Mouse (Mus musculus) ES-E14 (cell line): ENCODE results near the gene Smyd3. TPM values are rescaled to one million over a fixed set of nuclear protein-coding genes. Genes with fewer than 3 reads are reported as not detected.

Experiments used
- DNase-seq: peaks from one replicate; pipeline ENCODE4 v3.0.0-alpha.2; 2013; ENCODE audit warnings: low read depth, low spot score
- H3K27ac ChIP-seq: 2 replicates; pipeline ENCODE4 v1.5.1; 2012; ENCODE audit warnings: low read depth, mild to moderate bottlenecking, low read length, moderate library complexity, mixed read lengths; ENCODE audit not compliant: poor library complexity, insufficient read depth, severe bottlenecking
- H3K36me3 ChIP-seq: 2 replicates; pipeline ENCODE4 v1.6.1; 2012; ENCODE audit warnings: mild to moderate bottlenecking, low read length, moderate library complexity, mixed read lengths; ENCODE audit not compliant: control insufficient read depth, poor library complexity, insufficient read depth, severe bottlenecking
- H3K4me1 ChIP-seq, 2 experiments: fragments of 150-350 bp in 1 of 2; sonication (generic) in 1 of 2; 2 replicates each; pipeline ENCODE4 v1.6.1; 2012; ENCODE audit warnings: low read length in 2 of 2, mild to moderate bottlenecking in 1 of 2, mixed read lengths in 1 of 2; ENCODE audit not compliant: control insufficient read depth in 2 of 2, insufficient read depth in 2 of 2, poor library complexity in 1 of 2
- H3K4me3 ChIP-seq, 2 experiments: fragments of 150-350 bp in 1 of 2; sonication (generic) in 1 of 2; 2 replicates each; pipeline ENCODE4 v1.5.1; 2012; ENCODE audit warnings: low read length in 2 of 2, low read depth in 1 of 2, mild to moderate bottlenecking in 1 of 2, mixed read lengths in 1 of 2; ENCODE audit not compliant: insufficient read depth in 1 of 2, poor library complexity in 1 of 2, severe bottlenecking in 1 of 2
- H3K9ac ChIP-seq: 2 replicates; pipeline ENCODE4 v1.6.1; 2012; ENCODE audit warnings: low read depth, mild to moderate bottlenecking, low read length, mixed read lengths; ENCODE audit not compliant: poor library complexity, insufficient read depth, severe bottlenecking
- H3K9me3 ChIP-seq: fragments of 150-350 bp; sonication (generic); 2 replicates; pipeline ENCODE4 v1.6.1; 2012; ENCODE audit warnings: low read depth, mild to moderate bottlenecking, low read length; ENCODE audit not compliant: control insufficient read depth, insufficient read depth
- CHD2 ChIP-seq: IDR thresholded peaks from 2 replicates; pipeline ENCODE4 v1.6.1; 2014; ENCODE audit warnings: mild to moderate bottlenecking, low read depth, low read length, inconsistent platforms
- HCFC1 ChIP-seq: IDR thresholded peaks from 2 replicates; pipeline ENCODE4 v1.6.1; 2012; ENCODE audit warnings: low read length, inconsistent platforms, borderline replicate concordance; ENCODE audit not compliant: insufficient read depth
- MAFK ChIP-seq: IDR thresholded peaks from 2 replicates; pipeline ENCODE4 v1.6.1; 2014; ENCODE audit warnings: mild to moderate bottlenecking, low read depth, low read length, inconsistent platforms; ENCODE audit not compliant: insufficient read depth
- ZC3H11A ChIP-seq: IDR thresholded peaks from 2 replicates; pipeline ENCODE4 v1.6.1; 2012; ENCODE audit warnings: low read depth, mild to moderate bottlenecking, inconsistent platforms, low read length, borderline replicate concordance
- ZNF384 ChIP-seq: IDR thresholded peaks from 2 replicates; pipeline ENCODE4 v1.6.1; 2012; ENCODE audit warnings: low read depth, low read length, inconsistent platforms
- in situ Hi-C, 2 experiments: fragments of 600-800 bp; cut with MboI; formaldehyde crosslinking; loops; one replicate each; pipeline ENCODE4 v1.15.1; 2025; ENCODE audit warnings: low sequenced_read_pairs in 2 of 2, inconsistent platforms in 1 of 2; ENCODE audit not compliant: unreplicated experiment in 2 of 2
- total RNA-seq: library from RNA; depleted of rRNA; stranded (reverse); fragments of 300-350 nt; gene quantifications from 2 replicates; pipeline ENCODE4 v1.2.3, GENCODE M21; 2012

Gene Smyd3
- total RNA-seq, 1 experiment, result 18.3 TPM

- in situ Hi-C loops, result no loop called here
- Histone ChIP-seq H3K9me3 (no peaks in the 10 kb centered on the region), H3K9ac (no peak overlapping the region), H3K36me3 (peaks cover 3% of the 10 kb centered on the region; the same call in 1 of the 2 replicates), H3K4me3 (no peak overlapping the region), H3K4me1 (no peaks in the 10 kb centered on the region), H3K27ac (no peak overlapping the region)
- no peak for DNase-seq
- TF ChIP-seq CHD2 (no peak), ZNF384 (no peak), MAFK (no peak), ZC3H11A (no peak), HCFC1 (no peak)
Measured at GRCm38 (mm10) chr1:179337529-179337928, 180.3 kb downstream of the Smyd3 start.

- H3K27ac ChIP-seq, result no peak overlapping the region
- H3K9ac ChIP-seq, result no peak overlapping the region
- DNase-seq, result no peak
- H3K4me3 ChIP-seq, result no peak overlapping the region
- in situ Hi-C loops, result no loop called here
- peaks cover 3 to 4% of the 10 kb centered on the region in 2 experiments; a peak in 1 of 4 replicates for H3K4me1 ChIP-seq
- H3K36me3 ChIP-seq, result no peaks in the 10 kb centered on the region
- no peak for TF ChIP-seq ZC3H11A
- no peak for TF ChIP-seq MAFK
- no peak for TF ChIP-seq CHD2
- no peak for TF ChIP-seq ZNF384
- no peak for TF ChIP-seq HCFC1
- no peaks in the 10 kb centered on the region for H3K9me3 ChIP-seq
Measured at GRCm38 (mm10) chr1:179326965-179327308, 190.9 kb downstream of the Smyd3 start.

GRCm38 (mm10) chr1:179326262-179326964 is 191.4 kb downstream of the Smyd3 start:
- in situ Hi-C loops, result no loop called here
- Histone ChIP-seq H3K9ac (no peak overlapping the region), H3K9me3 (no peaks in the 10 kb centered on the region), H3K4me3 (no peak overlapping the region), H3K27ac (no peak overlapping the region), H3K4me1 (peaks cover 3 to 4% of the 10 kb centered on the region in 2 experiments; a peak in 1 of 4 replicates), H3K36me3 (no peaks in the 10 kb centered on the region)
- DNase-seq, result no peak
- no peak for TF ChIP-seq ZNF384
- TF ChIP-seq MAFK, result no peak
- no peak for TF ChIP-seq HCFC1
- no peak for TF ChIP-seq CHD2
- TF ChIP-seq ZC3H11A, result no peak

GRCm38 (mm10) chr1:179324271-179324670 is 193.6 kb downstream of the Smyd3 start:
- in situ Hi-C loops, result no loop called here
- Histone ChIP-seq H3K9ac (no peak overlapping the region), H3K4me3 (no peak overlapping the region), H3K9me3 (no peaks in the 10 kb centered on the region), H3K27ac (no peak overlapping the region), H3K36me3 (no peaks in the 10 kb centered on the region), H3K4me1 (no peaks in the 10 kb centered on the region)
- no peak for DNase-seq
- TF ChIP-seq ZC3H11A (no peak), MAFK (no peak), HCFC1 (no peak), CHD2 (no peak), ZNF384 (no peak)

- H3K9ac ChIP-seq, result no peak overlapping the region
- DNase-seq, result no peak
- H3K36me3 ChIP-seq, result no peaks in the 10 kb centered on the region
- no peaks in the 10 kb centered on the region for H3K4me1 ChIP-seq
- in situ Hi-C loops, result no loop called here
- no peak overlapping the region for H3K27ac ChIP-seq
- no peak for TF ChIP-seq CHD2
- no peak for TF ChIP-seq MAFK
- TF ChIP-seq ZNF384, result no peak
- TF ChIP-seq ZC3H11A, result no peak
- no peak for TF ChIP-seq HCFC1
- H3K9me3 ChIP-seq, result no peaks in the 10 kb centered on the region
- no peak overlapping the region for H3K4me3 ChIP-seq
Measured at GRCm38 (mm10) chr1:179313618-179314017, 204.2 kb downstream of the Smyd3 start.
